Mouse (Mus musculus) MEL (cell line): ENCODE measurements around the gene Hsd11b2. TPM values are rescaled to one million over a fixed set of nuclear protein-coding genes. Genes with fewer than 3 reads are reported as not detected.

Source experiments
- DNase-seq: peaks from one replicate; pipeline ENCODE4 v3.0.0; 2011; ENCODE audit warnings: low read depth, low spot score
- H3K27ac ChIP-seq: 2 replicates; pipeline ENCODE4 v1.5.1; 2012; ENCODE audit warnings: low read depth, mild to moderate bottlenecking, control low read depth, low read length, moderate library complexity; ENCODE audit not compliant: control insufficient read depth
- H3K27me3 ChIP-seq, 2 experiments: fragments of 150-350 bp in 1 of 2; sonication (generic) in 1 of 2; 2 replicates each; pipeline ENCODE4 v1.6.1; 2012; ENCODE audit warnings: low read length in 2 of 2, mild to moderate bottlenecking in 2 of 2, improper control_type of control experiment in 1 of 2, moderate library complexity in 1 of 2; ENCODE audit not compliant: insufficient read depth in 2 of 2, control insufficient read depth in 1 of 2
- H3K36me3 ChIP-seq, 2 experiments: 2 replicates each; pipeline ENCODE4 v1.6.1; 2012 to 2014; ENCODE audit warnings: low read length in 2 of 2, improper control_type of control experiment in 1 of 2, inconsistent platforms in 1 of 2, mild to moderate bottlenecking in 1 of 2; ENCODE audit not compliant: insufficient read depth in 2 of 2, control insufficient read depth in 1 of 2
- H3K4me1 ChIP-seq, 2 experiments: fragments of 150-350 bp in 1 of 2; sonication (generic) in 1 of 2; 2 replicates each; pipeline ENCODE4 v1.6.1; 2012; ENCODE audit warnings: low read length in 2 of 2, improper control_type of control experiment in 1 of 2, mild to moderate bottlenecking in 1 of 2; ENCODE audit not compliant: insufficient read depth in 2 of 2, control insufficient read depth in 1 of 2
- H3K4me3 ChIP-seq, 2 experiments: fragments of 150-350 bp in 1 of 2; sonication (generic) in 1 of 2; 2 replicates each; pipeline ENCODE4 v1.5.1; 2012; ENCODE audit warnings: low read depth in 2 of 2, low read length in 2 of 2, mild to moderate bottlenecking in 2 of 2, moderate library complexity in 2 of 2, control low read depth in 1 of 2, improper control_type of control experiment in 1 of 2; ENCODE audit not compliant: control insufficient read depth in 1 of 2, insufficient read depth in 1 of 2
- H3K79me2 ChIP-seq: 2 replicates; pipeline ENCODE4 v1.6.1; 2012; ENCODE audit warnings: mild to moderate bottlenecking, low read length, moderate library complexity; ENCODE audit not compliant: control insufficient read depth, poor library complexity, insufficient read depth
- H3K9ac ChIP-seq: 2 replicates; pipeline ENCODE4 v1.6.1; 2012; ENCODE audit warnings: low read depth, mild to moderate bottlenecking, control low read depth, low read length, moderate library complexity; ENCODE audit not compliant: control insufficient read depth, poor library complexity, severe bottlenecking
- H3K9me3 ChIP-seq: fragments of 150-350 bp; sonication (generic); replicated peaks from 2 replicates; pipeline ENCODE4 v1.6.1; 2012; ENCODE audit warnings: mild to moderate bottlenecking, low read length, improper control_type of control experiment, moderate library complexity; ENCODE audit not compliant: insufficient read depth
- CHD1 ChIP-seq: IDR thresholded peaks from 2 replicates; pipeline ENCODE4 v1.6.1; 2012; ENCODE audit warnings: low read depth, mild to moderate bottlenecking, inconsistent platforms, low read length, improper control_type of control experiment
- CTCF ChIP-seq, 3 experiments: IDR thresholded peaks in 2 of 3; conservative IDR thresholded peaks in 1 of 3; 2 replicates each; pipeline ENCODE4 v1.5.1; 2011 to 2012; ENCODE audit warnings: low read length in 3 of 3, low read depth in 2 of 3, mild to moderate bottlenecking in 2 of 3, improper control_type of control experiment in 1 of 3, inconsistent platforms in 1 of 3, mixed read lengths in 1 of 3, moderate library complexity in 1 of 3; ENCODE audit not compliant: control insufficient read depth in 1 of 3, insufficient read depth in 1 of 3, poor library complexity in 1 of 3, severe bottlenecking in 1 of 3
- E2F4 ChIP-seq: IDR thresholded peaks from 2 replicates; pipeline ENCODE4 v1.6.1; 2011; ENCODE audit warnings: low read depth, low read length, improper control_type of control experiment, borderline replicate concordance
- ELF1 ChIP-seq: IDR thresholded peaks from 2 replicates; pipeline ENCODE4 v1.6.1; 2014; ENCODE audit warnings: low read depth, mild to moderate bottlenecking, inconsistent platforms, low read length, improper control_type of control experiment, moderate library complexity
- EP300 ChIP-seq, 2 experiments: IDR thresholded peaks; 2 replicates each; pipeline ENCODE4 v1.6.1; 2011; ENCODE audit warnings: improper control_type of control experiment in 2 of 2, low read length in 2 of 2, low read depth in 1 of 2, mild to moderate bottlenecking in 1 of 2
- ETS1 ChIP-seq: IDR thresholded peaks from 2 replicates; pipeline ENCODE4 v1.6.1; 2012; ENCODE audit warnings: low read depth, mild to moderate bottlenecking, inconsistent platforms, low read length, improper control_type of control experiment, moderate library complexity
- GATA1 ChIP-seq: IDR thresholded peaks from 2 replicates; pipeline ENCODE4 v1.6.1; 2011; ENCODE audit warnings: low read depth, low read length, improper control_type of control experiment
- JUND ChIP-seq: IDR thresholded peaks from 2 replicates; pipeline ENCODE4 v1.6.1; 2011; ENCODE audit warnings: low read depth, mild to moderate bottlenecking, improper control_type of control experiment, low read length
- MAX ChIP-seq: IDR thresholded peaks from 2 replicates; pipeline ENCODE4 v1.6.1; 2011; ENCODE audit warnings: low read length, improper control_type of control experiment
- MAZ ChIP-seq: IDR thresholded peaks from 2 replicates; pipeline ENCODE4 v1.6.1; 2012; ENCODE audit warnings: low read depth, mild to moderate bottlenecking, inconsistent platforms, low read length, improper control_type of control experiment
- MXI1 ChIP-seq: IDR thresholded peaks from 2 replicates; pipeline ENCODE4 v1.6.1; 2011; ENCODE audit warnings: mild to moderate bottlenecking, low read depth, low read length, improper control_type of control experiment
- MYB ChIP-seq: IDR thresholded peaks from 2 replicates; pipeline ENCODE4 v1.6.1; 2011; ENCODE audit warnings: mild to moderate bottlenecking, low read depth, low read length, improper control_type of control experiment
- MYC ChIP-seq: IDR thresholded peaks from 2 replicates; pipeline ENCODE4 v1.6.1; 2011; ENCODE audit warnings: low read depth, mild to moderate bottlenecking, low read length, improper control_type of control experiment, moderate library complexity
- NELFE ChIP-seq: IDR thresholded peaks from 2 replicates; pipeline ENCODE4 v1.6.1; 2011; ENCODE audit warnings: low read depth, low read length, improper control_type of control experiment
- POLR2A ChIP-seq, 2 experiments: IDR thresholded peaks; 2 replicates each; pipeline ENCODE4 v1.6.1; 2011 to 2012; ENCODE audit warnings: low read length in 2 of 2, mild to moderate bottlenecking in 2 of 2, control low read depth in 1 of 2, improper control_type of control experiment in 1 of 2, low read depth in 1 of 2, moderate library complexity in 1 of 2; ENCODE audit not compliant: control insufficient read depth in 1 of 2, insufficient read depth in 1 of 2, poor library complexity in 1 of 2
- POLR2AphosphoS2 ChIP-seq: IDR thresholded peaks from 2 replicates; pipeline ENCODE4 v1.6.1; 2011; ENCODE audit warnings: low read length, improper control_type of control experiment
- POLR2AphosphoS5 ChIP-seq: IDR thresholded peaks from 2 replicates; pipeline ENCODE4 v1.6.1; 2012; ENCODE audit warnings: low read depth, borderline replicate concordance, mild to moderate bottlenecking, inconsistent platforms, low read length, moderate library complexity, mixed read lengths
- RAD21 ChIP-seq: IDR thresholded peaks from 2 replicates; pipeline ENCODE4 v1.6.1; 2011; ENCODE audit warnings: mild to moderate bottlenecking, low read depth, low read length, improper control_type of control experiment
- RCOR1 ChIP-seq: IDR thresholded peaks from 2 replicates; pipeline ENCODE4 v1.6.1; 2012; ENCODE audit warnings: low read depth, mild to moderate bottlenecking, inconsistent platforms, low read length, improper control_type of control experiment
- SIN3A ChIP-seq: IDR thresholded peaks from 2 replicates; pipeline ENCODE4 v1.6.1; 2012; ENCODE audit warnings: low read length, improper control_type of control experiment, inconsistent platforms
- SMC3 ChIP-seq: IDR thresholded peaks from 2 replicates; pipeline ENCODE4 v1.6.1; 2011; ENCODE audit warnings: low read depth, low read length, improper control_type of control experiment
- TAL1 ChIP-seq: IDR thresholded peaks from 2 replicates; pipeline ENCODE4 v1.6.1; 2012; ENCODE audit warnings: mild to moderate bottlenecking, inconsistent platforms, low read length, moderate library complexity, mixed read lengths
- TCF12 ChIP-seq: IDR thresholded peaks from 2 replicates; pipeline ENCODE4 v1.6.1; 2014; ENCODE audit warnings: low read depth, mild to moderate bottlenecking, inconsistent platforms, low read length, improper control_type of control experiment, moderate library complexity
- USF1 ChIP-seq: IDR thresholded peaks from 2 replicates; pipeline ENCODE4 v1.6.1; 2014; ENCODE audit warnings: low read depth, mild to moderate bottlenecking, inconsistent platforms, low read length, improper control_type of control experiment, moderate library complexity
- ZC3H11A ChIP-seq: IDR thresholded peaks from 2 replicates; pipeline ENCODE4 v1.6.1; 2012; ENCODE audit warnings: low read depth, mild to moderate bottlenecking, inconsistent platforms, low read length, improper control_type of control experiment
- ZKSCAN1 ChIP-seq: IDR thresholded peaks from 2 replicates; pipeline ENCODE4 v1.6.1; 2012; ENCODE audit warnings: low read depth, mild to moderate bottlenecking, inconsistent platforms, low read length, improper control_type of control experiment, moderate library complexity
- ZNF384 ChIP-seq: IDR thresholded peaks from 2 replicates; pipeline ENCODE4 v1.6.1; 2012; ENCODE audit warnings: low read depth, mild to moderate bottlenecking, inconsistent platforms, low read length, improper control_type of control experiment
- polyA plus RNA-seq, 2 experiments: library from polyadenylated mRNA; stranded (reverse) in 1 of 2; unstranded in 1 of 2; fragments of >175 nt in 1 of 2; fragments of >200 nt in 1 of 2; gene quantifications; 2 replicates each; pipeline versions ENCODE4 v1.2.1 to v1.2.4; 2012; ENCODE audit warnings: low replicate concordance in 2 of 2, low read depth in 1 of 2; ENCODE audit not compliant: insufficient read length in 2 of 2, insufficient read depth in 1 of 2, missing spikeins in 1 of 2
- total RNA-seq: library from RNA; depleted of rRNA; stranded (reverse); fragments of 300-350 nt; gene quantifications from 2 replicates; pipeline ENCODE4 v1.2.3, GENCODE M21; 2012

Hsd11b2 gene
- total and polyA plus RNA-seq, 3 experiments, result 0.27 to 2.1 TPM; not detected in 1

DNA sequence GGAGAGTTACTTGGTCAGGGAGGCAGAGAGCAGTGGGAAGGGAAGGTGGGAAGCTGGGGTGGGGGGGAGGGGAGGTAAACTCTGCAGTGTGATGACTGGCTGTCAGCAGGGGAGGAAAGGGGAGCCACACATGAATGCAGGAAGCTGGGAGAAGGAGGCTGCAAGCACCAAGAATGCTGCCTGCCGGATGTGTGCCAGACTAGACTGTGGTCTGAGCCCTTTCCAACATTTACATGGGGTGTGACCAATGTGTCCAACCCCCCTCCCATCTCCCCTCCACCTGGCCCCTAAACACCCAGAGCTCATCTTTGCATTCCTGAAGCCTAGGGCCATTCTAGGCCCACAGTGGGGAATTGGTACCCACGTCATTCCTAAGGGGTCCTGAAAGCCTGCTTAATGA, 37.5 kb upstream of the Hsd11b2 start:
- Histone ChIP-seq H3K79me2 (no peaks in the 10 kb centered on the region), H3K4me1 (no peaks in the 10 kb centered on the region), H3K27ac (no peak overlapping the region), H3K36me3 (no peaks in the 10 kb centered on the region), H3K9ac (no peak overlapping the region), H3K9me3 (no peaks in the 10 kb centered on the region), H3K27me3 (no peaks in the 10 kb centered on the region), H3K4me3 (no peak overlapping the region)
- TF ChIP-seq SIN3A (no peak), RAD21 (no peak), RCOR1 (no peak), MYB (no peak), POLR2A (IDR thresholded peaks at IDR 0.05; ENCODE audit: control insufficient read depth in 1 of 2, insufficient read depth in 1 of 2, low read depth in 1 of 2, low read length in 2 of 2, poor library complexity in 1 of 2) (no peak)
- DNase-seq, result no peak

DNA sequence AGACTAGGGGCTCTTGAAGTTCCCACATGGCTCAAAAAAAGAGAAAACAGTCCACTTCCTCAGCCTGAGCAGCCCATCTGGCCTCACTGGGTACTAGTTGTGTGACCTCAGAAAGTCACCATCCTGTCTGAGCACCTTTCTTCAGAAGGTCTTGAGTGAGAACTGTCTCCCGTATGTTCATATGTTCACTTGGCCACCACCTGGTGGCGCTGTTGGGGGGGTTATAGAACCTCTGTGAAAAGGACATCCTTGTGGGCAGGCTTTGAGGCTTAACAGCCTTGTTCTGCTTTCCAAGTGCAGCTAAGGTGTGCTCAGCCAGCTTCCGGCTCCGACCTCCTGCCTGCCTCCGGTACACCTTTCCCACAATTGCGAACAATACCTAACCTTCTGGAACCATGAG, 37.1 kb upstream of the Hsd11b2 start:
- H3K36me3 ChIP-seq, result no peaks in the 10 kb centered on the region
- TF ChIP-seq ZC3H11A, result peak; percentile 41; the same call in 1 of the 2 replicates
- TF ChIP-seq CTCF (IDR thresholded peaks at IDR 0.05 in 2 of 3, conservative IDR thresholded peaks at IDR 0.05 in 1 of 3; ENCODE audit: control insufficient read depth in 1 of 3, insufficient read depth in 1 of 3, low read depth in 2 of 3, low read length in 3 of 3, poor library complexity in 1 of 3, severe bottlenecking in 1 of 3), result peak; percentile 83 to 89 (median 87)
- TF ChIP-seq EP300 (IDR thresholded peaks at IDR 0.05; ENCODE audit: low read depth in 1 of 2, low read length in 2 of 2), result no peak
- no peak for TF ChIP-seq ELF1
- TF ChIP-seq POLR2AphosphoS5, result no peak
- no peak for TF ChIP-seq E2F4
- TF ChIP-seq POLR2AphosphoS2, result no peak
- TF ChIP-seq CHD1, result no peak
- no peak for TF ChIP-seq GATA1
- peak; percentile 65 for TF ChIP-seq RAD21
- no peak for TF ChIP-seq ZNF384
- no peak for TF ChIP-seq NELFE
- TF ChIP-seq MAZ, result no peak
- no peak for TF ChIP-seq RCOR1
- no peak for TF ChIP-seq TCF12
- TF ChIP-seq MXI1, result no peak
- TF ChIP-seq ZKSCAN1, result no peak
- TF ChIP-seq SIN3A, result no peak
- TF ChIP-seq SMC3, result peak; percentile 79
- no peak for TF ChIP-seq JUND
- no peak for TF ChIP-seq MAX
- TF ChIP-seq MYC, result no peak
- no peak for TF ChIP-seq USF1
- no peak for TF ChIP-seq ETS1
- TF ChIP-seq TAL1, result no peak
- TF ChIP-seq, all 39 proteins: peak for 4
- H3K9me3 ChIP-seq, result no peaks in the 10 kb centered on the region
- no peaks in the 10 kb centered on the region for H3K4me1 ChIP-seq
- no peaks in the 10 kb centered on the region for H3K27me3 ChIP-seq
- no peak overlapping the region for H3K27ac ChIP-seq
- no peaks in the 10 kb centered on the region for H3K79me2 ChIP-seq
- DNase-seq, result peak; percentile 85
- no peak overlapping the region for H3K4me3 ChIP-seq
- H3K9ac ChIP-seq, result no peak overlapping the region
